Mouse (Mus musculus): ENCODE measurements at regions not wholly inside any gene's neighbourhood (a gene's known extent, or its start where the extent isn't known, plus 50 kb on each side); places are given as distances from the start of the nearest gene placed in this dataset.

DNA sequence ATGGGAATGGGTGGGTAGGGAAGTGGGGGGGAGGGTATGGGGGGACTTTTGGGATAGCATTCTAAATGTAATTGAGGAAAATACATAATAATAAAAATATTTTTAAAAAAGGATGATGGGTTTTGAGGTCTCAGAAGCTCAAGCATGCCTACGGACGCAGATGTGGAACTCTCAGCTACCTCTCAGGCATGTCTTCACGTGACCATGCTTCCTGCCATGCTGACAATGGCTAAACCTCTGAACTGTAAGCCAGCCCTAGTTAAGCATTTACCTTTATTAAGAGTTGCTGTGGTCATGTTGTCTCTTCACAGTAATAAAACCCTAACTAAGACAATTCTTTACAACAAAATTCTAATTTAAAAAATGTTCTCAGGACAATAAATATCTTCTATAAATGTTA, 80.0 kb downstream of the Tex36 start:
- no peak for DNase-seq
- intact Hi-C loops (cut with DNase I), result no loop called here
- TF ChIP-seq CTCF (IDR thresholded peaks at IDR 0.05), result no peak

DNA sequence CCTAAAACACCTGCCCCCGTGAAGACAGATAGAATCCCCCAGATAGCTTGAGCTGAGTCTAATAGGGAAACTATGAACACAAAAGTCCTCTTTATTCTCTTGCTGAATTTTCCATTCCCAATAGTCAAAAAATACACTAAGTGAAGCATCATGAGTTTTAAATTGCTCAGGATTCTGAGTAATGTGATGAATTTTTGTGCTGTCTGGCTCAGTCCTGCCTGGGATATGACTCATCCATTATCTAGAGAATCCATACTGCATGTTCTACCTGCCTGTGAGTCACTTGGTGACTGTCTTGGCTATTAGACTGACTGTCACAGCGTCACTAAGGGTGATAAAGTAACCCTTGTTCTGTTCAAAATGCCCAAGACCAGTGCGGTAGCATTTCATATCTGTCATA, 83.0 kb downstream of the Tex36 start:
- no peak for TF ChIP-seq CTCF (IDR thresholded peaks at IDR 0.05)
- intact Hi-C loops (cut with DNase I), result no loop called here

More for the DNA sequence above, 80.0 kb downstream of the Tex36 start:
- Histone ChIP-seq H3K27ac (no peak overlapping the region), H3K4me3 (no peak overlapping the region)

DNA sequence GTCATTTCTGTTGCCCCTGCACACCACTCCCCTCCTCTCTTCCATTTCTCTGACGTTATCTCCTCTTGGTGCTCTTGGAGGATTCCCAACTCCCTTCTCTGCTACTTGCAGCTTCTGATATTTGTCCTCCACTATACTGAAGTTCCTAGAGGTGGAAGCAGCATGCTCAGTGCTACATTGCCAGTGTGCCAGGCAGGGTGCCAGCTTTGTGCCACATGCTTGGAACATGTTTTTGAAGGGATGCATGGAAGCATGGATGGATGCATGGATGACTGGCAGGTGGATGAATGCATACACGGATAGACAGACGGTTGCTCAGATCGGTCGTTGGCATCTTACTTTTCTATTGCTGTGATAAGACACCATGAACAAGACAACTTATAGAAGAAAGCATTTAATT, 84.4 kb downstream of the Tex36 start:
- intact Hi-C loops (cut with DNase I), result no loop called here
- DNase-seq, result no peak
- no peak for TF ChIP-seq CTCF (IDR thresholded peaks at IDR 0.05)
- H3K4me3 ChIP-seq, result no peak overlapping the region
- no peak overlapping the region for H3K27ac ChIP-seq

More for the DNA sequence above, 83.0 kb downstream of the Tex36 start:
- Histone ChIP-seq H3K4me3 (no peak overlapping the region), H3K27ac (no peak overlapping the region)
- DNase-seq, result no peak

DNA sequence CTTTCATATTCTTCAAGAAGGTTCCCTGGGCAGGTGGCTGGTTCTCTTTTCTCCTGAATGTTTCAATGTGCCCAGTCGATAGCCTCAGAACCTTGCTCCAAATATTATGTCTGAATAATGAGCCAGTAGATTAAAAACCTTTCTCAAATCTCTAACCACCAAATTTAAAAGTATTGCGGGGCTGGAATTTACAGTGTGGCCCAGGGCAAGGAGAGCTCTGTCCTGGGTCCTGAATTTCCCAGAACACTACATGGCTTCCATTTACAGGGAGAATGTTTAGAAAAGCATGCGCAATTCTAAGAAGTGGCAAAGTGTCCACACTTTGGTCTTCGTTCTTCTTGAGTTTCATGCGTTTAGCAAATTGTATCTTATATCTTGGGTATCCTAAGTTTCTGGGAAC, 91.0 kb downstream of the Tex36 start:
- TF ChIP-seq CTCF (IDR thresholded peaks at IDR 0.05), result no peak
- Histone ChIP-seq H3K27ac (no peak overlapping the region), H3K4me3 (no peak overlapping the region)
- DNase-seq, result no peak
- intact Hi-C loops (cut with DNase I), result no loop called here

DNA sequence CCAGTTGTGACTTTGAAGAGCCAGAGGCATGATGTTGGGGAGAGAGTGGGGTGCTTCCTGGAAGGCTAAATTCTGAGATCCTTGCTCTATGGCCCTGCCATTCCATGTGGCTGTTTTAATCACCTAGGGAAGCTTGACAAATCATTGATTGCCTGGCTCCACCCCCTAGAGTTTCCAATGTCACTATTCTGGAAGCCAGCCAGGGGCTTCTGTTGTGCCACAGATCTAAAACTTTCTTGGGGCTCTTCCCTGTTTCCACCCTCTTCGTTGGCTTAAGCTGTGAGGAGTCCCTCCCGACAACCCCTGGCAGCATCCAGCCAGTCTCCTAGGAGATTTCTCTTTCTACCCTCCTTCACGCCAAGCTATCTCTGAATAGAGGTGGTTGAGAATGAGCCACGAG, 92.5 kb downstream of the Tex36 start:
- H3K27ac ChIP-seq, result no peak overlapping the region
- DNase-seq, result no peak
- intact Hi-C loops (cut with DNase I), result no loop called here
- TF ChIP-seq CTCF (IDR thresholded peaks at IDR 0.05), result no peak
- no peak overlapping the region for H3K4me3 ChIP-seq

DNA sequence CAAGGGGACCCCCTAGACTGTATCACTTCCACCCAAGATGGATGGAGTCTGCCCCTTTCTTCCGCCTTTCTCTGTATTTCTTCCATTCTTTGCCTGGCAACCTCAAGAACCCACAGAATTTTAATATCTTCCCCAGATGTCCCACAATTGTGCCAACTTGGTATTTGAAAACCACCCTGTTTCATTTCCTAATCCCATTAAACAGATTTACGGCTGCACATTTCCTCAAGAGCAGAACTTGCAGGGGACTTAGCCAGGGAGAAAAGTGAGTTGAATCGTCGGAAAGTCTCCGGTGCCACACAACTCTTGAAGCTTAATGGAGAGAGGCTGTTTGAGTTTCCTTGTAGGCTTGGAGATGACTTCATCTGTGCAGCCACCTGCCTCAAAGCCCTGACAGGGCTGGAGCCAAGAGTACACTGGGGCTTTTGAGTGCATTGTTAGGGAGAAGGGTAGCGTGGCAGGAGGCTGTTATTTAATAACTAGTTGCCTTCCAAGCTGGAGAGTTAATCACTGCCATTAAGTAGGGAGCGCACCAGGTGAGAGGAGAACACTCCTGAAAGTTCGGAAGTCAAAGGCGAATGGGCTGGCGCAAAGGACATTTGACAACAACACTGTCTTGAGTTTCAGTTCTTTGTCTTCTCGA, 93.5 kb downstream of the Tex36 start:
- no peak for TF ChIP-seq CTCF (IDR thresholded peaks at IDR 0.05)
- DNase-seq, result no peak
- Histone ChIP-seq H3K4me3 (no peak overlapping the region), H3K27ac (no peak overlapping the region)
- intact Hi-C loops (cut with DNase I), result no loop called here

DNA sequence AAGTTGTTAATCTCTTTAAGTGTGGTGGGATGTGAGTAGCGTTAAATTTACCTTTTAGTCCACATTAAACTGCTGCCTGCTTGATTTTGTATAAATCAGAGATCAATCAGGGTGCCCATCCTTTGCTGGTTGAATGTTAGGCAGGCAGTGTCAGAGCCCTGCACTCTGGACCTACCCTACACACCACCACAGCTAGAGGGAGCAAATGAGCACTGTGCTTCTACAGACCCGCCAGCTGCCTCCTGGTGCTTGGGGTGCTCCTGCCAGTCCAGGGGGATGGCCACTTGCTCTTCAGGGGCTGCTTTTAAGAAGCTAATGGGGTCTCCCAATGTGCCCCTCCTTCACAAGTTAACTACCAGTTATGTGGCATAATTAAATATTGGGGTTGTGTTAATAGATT, 96.3 kb downstream of the Tex36 start:
- H3K4me3 ChIP-seq, result no peak overlapping the region
- H3K27ac ChIP-seq, result no peak overlapping the region
- intact Hi-C loops (cut with DNase I), result no loop called here
- peak; percentile 45 for TF ChIP-seq CTCF (IDR thresholded peaks at IDR 0.05)
- DNase-seq, result no peak

DNA sequence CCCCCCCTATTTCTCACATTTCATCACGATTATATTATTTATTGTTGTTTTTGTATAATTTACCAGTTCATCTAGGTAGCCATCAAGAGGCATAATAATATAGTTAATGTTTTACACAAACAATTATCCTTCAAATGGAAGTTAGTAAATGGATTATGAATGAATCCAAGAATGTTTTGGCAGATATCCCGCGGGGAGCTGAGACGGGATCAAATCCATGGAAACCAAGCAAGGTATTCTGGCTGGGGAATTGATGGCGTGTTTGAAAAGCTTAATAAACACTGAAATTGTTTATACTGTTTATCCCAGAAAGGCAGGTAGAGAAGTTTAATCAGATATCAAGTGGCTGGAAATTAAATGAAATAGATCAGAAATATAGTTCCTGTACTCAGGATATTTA, 98.0 kb downstream of the Tex36 start:
- Histone ChIP-seq H3K27ac (no peak overlapping the region), H3K4me3 (no peak overlapping the region)
- intact Hi-C loops (cut with DNase I), result no loop called here
- no peak for TF ChIP-seq CTCF (IDR thresholded peaks at IDR 0.05)
- DNase-seq, result no peak

DNA sequence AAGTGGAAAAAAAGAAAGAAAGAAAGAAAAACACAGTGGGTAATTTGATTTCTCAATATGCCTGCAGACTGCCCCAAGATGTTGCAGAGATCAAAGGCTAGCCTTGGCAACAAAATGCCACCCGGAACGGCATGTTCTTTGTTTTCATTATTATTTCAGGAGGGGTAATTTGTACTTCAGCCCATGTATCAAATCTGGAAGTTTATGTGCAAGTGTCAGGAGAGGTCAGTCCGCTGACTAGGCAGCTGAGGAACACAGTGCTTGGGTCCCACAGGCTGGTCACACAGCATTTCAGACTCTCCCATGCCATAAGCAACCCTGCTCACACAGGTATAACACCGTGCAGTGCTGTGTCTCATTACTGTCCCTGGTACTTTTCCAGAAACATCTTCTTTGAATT, 99.2 kb downstream of the Tex36 start:
- intact Hi-C loops (cut with DNase I), result no loop called here
- no peak overlapping the region for H3K27ac ChIP-seq
- no peak for DNase-seq
- TF ChIP-seq CTCF (IDR thresholded peaks at IDR 0.05), result no peak
- no peak overlapping the region for H3K4me3 ChIP-seq

DNA sequence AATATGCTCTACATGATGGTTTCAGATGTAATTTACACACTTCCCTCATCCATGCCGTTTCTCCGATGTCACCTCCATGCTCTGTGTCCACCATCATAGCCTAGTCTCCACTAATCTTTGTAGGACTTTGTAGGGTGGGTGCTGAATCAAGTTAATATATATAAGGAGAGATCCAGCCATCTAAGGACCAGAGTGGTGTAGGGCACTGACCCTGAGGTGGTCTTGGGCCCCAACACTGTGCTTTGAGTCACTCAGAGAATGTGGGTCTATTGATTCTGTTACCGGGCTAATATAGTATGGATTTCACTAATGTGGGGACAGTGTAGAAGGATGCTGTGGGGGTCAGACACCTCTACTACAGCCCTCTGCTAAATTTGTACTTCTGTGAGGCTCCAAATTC, 104.4 kb downstream of the Tex36 start:
- intact Hi-C loops (cut with DNase I), result no loop called here
- H3K4me3 ChIP-seq, result no peak overlapping the region
- no peak for DNase-seq
- TF ChIP-seq CTCF (IDR thresholded peaks at IDR 0.05), result no peak
- H3K27ac ChIP-seq, result no peak overlapping the region

DNA sequence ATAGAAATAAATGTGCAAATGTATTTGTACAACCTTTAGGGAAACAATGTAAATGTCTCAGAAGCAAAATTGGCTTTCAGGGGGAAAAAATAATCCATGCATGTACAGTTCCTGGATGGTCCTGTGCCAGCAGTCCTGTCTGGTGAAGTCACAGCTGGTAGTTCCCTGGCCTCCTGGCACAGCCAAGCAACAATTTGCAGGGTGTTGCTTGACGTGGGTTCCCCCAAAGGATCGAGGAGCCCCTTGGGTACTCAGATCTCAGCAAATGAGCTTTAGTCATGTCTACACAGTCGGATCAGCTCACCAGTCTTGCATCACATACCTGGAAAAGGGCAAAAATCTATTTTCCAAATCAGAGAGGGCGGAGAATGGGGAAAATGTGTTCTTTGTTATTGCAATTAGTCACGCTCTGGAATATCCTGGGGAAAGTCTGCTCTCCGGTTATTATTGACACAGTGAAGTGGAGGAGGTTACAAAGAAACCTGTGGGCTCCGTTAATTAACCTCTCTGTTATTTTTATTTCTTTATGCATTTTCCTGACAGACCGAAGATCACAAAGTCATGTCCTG, 106.9 kb downstream of the Tex36 start:
- no peak overlapping the region for H3K4me3 ChIP-seq
- H3K27ac ChIP-seq, result no peak overlapping the region
- TF ChIP-seq CTCF (IDR thresholded peaks at IDR 0.05), result no peak
- intact Hi-C loops (cut with DNase I), result no loop called here
- no peak for DNase-seq

DNA sequence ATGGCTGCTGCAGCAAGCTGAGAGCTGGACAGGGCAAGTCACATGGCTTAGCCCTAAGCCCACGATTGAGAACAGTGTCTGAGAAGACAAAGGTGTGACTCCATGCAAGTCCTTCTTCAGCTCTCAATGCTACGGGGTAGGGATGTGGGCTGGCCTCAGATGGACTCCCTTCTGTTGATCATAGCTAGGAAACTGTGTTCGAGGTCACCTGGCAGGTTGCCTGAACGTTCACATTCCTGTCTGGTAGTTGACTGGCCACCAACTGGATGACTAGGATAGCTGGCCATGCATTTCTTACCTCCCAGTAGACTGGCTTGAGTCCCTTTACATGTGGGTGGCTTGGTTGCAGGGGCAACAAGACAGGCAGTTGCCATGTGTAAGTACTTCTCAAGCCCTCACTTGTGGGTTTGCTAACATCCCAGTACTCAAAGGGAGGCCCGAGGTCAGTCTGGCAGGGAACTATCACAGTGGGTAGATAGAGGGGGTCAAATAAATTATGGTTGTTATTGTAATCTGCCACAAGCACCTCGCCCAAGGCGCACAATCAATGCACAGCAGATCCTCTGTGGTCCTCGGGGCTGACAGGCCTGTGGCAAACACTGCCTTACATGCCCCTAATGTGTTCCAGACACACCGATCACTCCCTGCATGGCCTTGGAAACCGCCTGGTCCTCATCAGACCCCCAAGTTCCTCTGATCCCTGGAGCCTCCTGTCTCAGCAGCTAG, 107.5 kb downstream of the Tex36 start:
- no peak for DNase-seq
- Histone ChIP-seq H3K27ac (no peak overlapping the region), H3K4me3 (no peak overlapping the region)
- intact Hi-C loops (cut with DNase I), result no loop called here
- no peak for TF ChIP-seq CTCF (IDR thresholded peaks at IDR 0.05)

DNA sequence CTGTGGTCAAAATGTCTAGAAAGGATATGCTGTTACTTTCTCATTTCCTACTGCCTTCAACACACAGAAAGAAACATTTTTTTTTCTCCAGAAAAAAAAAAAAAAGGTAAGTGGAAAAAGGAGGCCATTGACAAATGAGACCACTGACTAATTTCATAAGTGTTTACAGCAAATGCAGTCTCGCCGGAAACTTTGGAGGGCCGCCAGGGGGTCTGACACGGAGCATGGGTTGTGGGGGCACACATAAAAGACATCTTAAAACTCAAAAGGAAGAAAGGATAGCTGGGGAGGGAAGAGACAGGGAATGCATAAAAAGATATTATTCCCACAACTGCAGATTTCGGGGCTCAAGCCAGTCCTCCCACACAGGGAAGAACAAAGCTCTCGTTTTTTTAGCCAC, 109.3 kb downstream of the Tex36 start:
- TF ChIP-seq CTCF (IDR thresholded peaks at IDR 0.05), result no peak
- no peak for DNase-seq
- Histone ChIP-seq H3K27ac (no peak overlapping the region), H3K4me3 (no peak overlapping the region)
- intact Hi-C loops (cut with DNase I), result no loop called here

Data from gastrocnemius, adult 2 months (tissue).